Mouse (Mus musculus) heart, postnatal 25 days (tissue): ENCODE measurements around the gene Add2. TPM values are rescaled to one million over a fixed set of nuclear protein-coding genes. Genes with fewer than 3 reads are reported as not detected.

Experiments
- DNase-seq: peaks from one replicate; pipeline ENCODE4 v3.0.0; 2022; ENCODE audit warnings: low spot score
- intact Hi-C: fragments of 180-260 bp; cut with DNase I; formaldehyde crosslinking; loops from one replicate; pipeline ENCODE4 v1.15.1; 2025
- total RNA-seq, 2 experiments: library from RNA; stranded (reverse); gene quantifications; 2 replicates each; pipeline ENCODE4 v1.2.3; 2021

Gene Add2
- total RNA-seq, 2 experiments from 2014 or later = 0.29 to 0.31 TPM

- intact Hi-C loops = no loop called here
Observed at GRCm38 (mm10) chr6:86074538-86075204, 46.2 kb downstream of the Add2 start.

GRCm38 (mm10) chr6:86076525-86076924 is 48.0 kb downstream of the Add2 start:
- no peak for DNase-seq
- intact Hi-C loops = no loop called here

More at GRCm38 (mm10) chr6:86074538-86075204, 46.2 kb downstream of the Add2 start:
- no peak for DNase-seq

DNA sequence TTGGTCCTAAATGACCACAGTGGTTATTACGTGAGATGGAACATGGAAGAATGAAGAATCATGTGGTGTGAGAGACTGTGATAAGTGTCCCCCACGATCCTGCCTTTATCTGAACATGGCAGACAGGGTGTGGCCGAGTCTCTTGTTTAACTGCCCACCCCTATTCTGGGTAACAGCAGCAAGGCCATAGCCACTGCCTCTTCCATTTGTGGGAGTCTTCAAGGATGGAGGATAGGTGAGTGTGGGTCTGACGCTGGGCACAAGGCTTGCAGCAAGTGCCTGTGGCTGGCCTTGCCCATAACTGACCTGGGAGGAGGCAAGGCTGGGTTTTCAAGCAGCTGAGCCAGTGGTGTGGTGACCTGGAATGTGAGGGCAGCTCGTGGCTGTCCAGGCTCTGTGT is 49.4 kb downstream of the Add2 start:
- DNase-seq = no peak
- intact Hi-C loops = no loop called here

- DNase-seq = no peak
- intact Hi-C loops = no loop called here
Observed at GRCm38 (mm10) chr6:86078361-86079010, 50.0 kb downstream of the Add2 start.

DNA sequence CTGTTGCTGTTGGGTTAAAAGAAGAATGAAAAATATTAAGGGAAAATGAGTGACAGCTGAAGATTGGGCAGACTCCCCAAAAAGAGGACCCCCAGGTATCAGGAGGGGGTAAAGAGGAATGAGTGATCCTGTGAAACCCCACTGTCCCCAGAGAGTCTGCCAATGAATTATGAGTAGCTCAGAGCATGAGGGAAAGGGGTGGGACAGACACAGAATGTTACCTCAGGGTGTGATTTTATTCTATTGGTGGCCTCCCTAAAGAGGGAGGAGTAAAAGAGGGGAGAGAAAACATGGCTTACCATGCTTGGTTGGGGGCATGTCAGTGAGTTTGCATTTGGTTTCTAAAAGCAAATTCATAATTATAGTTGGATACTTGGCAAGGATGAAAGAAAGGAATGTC is 50.8 kb downstream of the Add2 start:
- intact Hi-C loops = no loop called here
- no peak for DNase-seq

DNA sequence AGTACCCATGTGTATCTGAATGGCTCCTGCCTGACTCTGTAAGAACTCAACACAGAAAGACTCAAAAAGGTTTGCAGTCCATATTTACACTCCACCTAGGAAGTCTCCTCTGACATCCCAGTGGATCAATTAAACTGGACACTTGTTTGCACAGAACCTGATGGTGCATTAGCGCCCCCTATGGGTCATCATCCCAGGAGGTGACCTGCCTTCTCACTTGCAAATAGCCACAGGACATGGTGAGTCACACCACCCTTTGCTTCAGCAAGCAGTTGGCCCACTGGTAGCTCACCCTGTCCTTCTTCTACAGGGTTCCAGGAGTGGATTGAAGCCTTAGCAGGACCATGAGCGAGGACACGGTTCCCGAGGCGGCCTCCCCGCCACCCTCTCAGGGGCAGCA is 57.0 kb downstream of the Add2 start:
- intact Hi-C loops = loop anchor here (5.0 kb wide), 1 partner anchor 63 kb away; no protein-coding TSS in a partner anchor
- DNase-seq = peak; percentile 11

DNA sequence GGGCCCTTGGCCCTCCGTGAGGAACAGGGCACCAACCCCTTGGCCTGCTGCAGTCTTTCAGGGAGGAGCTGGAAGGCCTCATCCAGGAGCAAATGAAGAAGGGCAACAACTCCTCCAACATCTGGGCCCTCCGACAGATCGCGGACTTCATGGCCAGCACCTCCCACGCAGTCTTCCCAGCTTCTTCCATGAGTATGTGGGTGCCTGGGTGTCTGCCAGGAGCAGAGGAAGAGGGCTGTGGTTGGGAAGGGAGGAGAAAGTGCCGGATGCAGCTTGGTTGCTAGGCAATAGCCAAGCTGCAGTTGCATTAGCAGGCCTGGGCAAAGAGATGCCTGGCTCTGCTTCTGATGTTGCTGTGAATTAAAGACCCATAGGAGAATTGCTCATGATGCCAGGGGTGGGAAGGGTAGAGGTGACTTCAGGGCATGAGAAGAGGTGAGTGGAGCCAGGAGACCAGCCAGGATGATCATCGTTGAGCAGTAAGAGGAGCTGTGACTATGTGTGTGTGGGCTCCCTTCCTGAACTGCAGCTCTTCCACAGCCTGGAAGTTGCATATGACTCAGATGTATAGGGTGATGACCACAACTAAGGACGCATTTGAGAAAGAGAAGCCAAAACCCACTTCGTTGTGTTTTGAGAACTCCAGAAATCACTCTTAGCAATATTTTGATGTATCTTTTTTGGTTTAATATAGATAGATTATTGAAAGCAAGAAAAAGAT is 58.5 kb downstream of the Add2 start:
- intact Hi-C loops = loop anchor here (5.0 kb wide), 1 partner anchor 65 kb away; no protein-coding TSS in a partner anchor
- peak; percentile 24 for DNase-seq

DNA sequence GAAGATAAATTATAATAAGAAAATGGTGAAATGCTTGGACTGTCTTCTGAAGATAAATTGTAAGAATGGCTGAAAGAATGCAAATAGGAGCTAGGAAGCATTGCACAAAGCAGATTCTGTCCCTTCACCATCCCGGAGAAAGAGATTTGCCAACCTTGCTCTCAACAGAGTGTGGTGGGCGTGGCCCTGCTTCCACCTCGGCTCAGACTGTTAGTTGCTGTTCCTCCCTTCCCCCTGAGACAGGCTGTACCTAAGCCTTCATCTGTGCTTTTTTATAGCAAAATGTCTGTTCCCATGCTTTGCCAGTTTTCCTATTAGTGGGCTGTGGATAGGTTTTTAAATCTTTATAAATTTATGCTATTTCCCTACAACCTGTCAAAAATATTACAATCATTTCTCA is 59.3 kb downstream of the Add2 start:
- intact Hi-C loops = loop anchor here (5.0 kb wide), 1 partner anchor 66 kb away; no protein-coding TSS in a partner anchor
- DNase-seq = no peak

GRCm38 (mm10) chr6:86094202-86094838 is 65.8 kb downstream of the Add2 start:
- intact Hi-C loops = no loop called here
- no peak for DNase-seq

DNA sequence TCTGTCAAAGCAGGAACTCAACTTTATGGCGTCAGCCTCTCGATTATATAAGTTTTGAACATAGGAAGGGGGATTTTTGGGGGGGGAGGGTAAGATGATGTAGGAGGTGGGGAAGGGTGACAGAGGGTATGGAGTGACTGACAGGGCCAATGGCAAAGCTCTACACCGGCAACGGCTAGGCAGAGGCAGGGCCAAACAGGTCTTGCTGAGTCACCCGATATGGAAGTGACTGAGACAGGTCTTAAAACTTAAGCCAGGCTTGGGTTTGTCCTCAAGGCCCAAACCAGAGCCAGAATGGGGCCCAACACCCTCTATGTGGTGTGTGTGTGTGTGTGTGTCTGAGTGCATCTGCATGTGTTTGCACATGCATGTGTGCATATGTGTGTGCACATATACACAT is 67.0 kb downstream of the Add2 start:
- no peak for DNase-seq
- intact Hi-C loops = no loop called here

- intact Hi-C loops = no loop called here
- DNase-seq = no peak
Observed at GRCm38 (mm10) chr6:86096733-86097132, 68.3 kb downstream of the Add2 start.

DNA sequence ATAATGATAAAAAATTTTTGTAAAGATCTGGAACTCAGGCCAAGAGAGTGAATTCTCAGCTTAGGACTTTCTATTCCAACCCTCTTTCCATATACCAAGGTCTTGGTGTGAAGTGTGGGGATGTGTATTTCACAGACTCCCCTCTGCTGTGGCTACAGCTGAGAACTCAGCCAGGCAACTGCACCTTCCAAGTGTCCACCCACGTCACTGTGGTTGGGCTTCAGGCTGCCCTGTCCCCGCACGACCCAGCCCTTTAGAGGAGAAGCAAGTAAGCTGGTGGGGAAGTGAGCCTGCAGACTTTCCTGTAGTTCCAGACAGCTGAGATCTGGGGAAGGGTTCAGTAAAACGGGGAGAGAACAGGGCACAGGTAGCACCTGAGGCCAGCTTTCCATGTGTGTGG is 68.7 kb downstream of the Add2 start:
- DNase-seq = no peak
- intact Hi-C loops = no loop called here

DNA sequence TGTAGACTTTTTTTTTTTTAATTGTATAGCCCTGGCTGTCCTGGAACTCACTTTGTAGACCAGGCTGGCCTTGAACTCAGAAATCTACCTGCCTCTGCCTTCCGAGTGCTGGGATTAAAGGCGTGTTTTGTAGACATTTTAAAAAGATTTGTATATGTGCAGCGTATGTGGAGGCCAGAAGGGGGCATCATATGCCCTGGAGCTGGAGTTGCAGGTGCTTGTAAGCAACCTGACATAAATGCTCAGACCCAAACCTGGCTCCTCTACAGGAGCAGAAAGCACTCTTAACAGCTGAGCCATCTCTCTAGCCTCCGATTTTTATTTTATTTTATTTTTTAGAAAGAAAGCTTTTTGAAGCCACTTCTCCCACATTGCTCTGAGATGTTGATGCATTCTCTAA is 70.5 kb downstream of the Add2 start:
- no peak for DNase-seq
- intact Hi-C loops = no loop called here

GRCm38 (mm10) chr6:86101451-86101850 is 73.0 kb downstream of the Add2 start:
- intact Hi-C loops = no loop called here
- DNase-seq = no peak

DNA sequence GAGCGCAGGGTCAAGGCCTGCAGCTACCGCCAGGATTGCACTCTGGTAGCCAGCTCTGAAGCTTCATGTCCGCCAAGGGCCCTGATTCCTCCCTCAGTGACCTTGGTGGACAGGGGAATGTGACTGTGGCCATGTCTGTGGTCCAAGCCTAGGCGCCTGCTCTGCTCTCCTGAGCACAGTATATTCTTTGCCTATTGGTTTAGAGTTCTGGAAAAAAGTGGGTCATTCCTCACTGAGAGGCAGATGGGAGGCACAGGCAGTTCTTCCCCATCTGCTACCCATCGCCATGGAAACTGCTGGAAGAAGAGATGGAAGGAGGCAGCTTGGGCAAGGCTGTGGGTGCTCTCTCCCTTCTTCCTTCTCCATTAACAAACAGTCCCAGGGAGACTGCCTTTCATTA is 74.4 kb downstream of the Add2 start:
- intact Hi-C loops = no loop called here
- no peak for DNase-seq

- no peak for DNase-seq
- intact Hi-C loops = no loop called here
Observed at GRCm38 (mm10) chr6:86103614-86104013, 75.1 kb downstream of the Add2 start.

GRCm38 (mm10) chr6:86104719-86105118 is 76.2 kb downstream of the Add2 start:
- intact Hi-C loops = no loop called here
- no peak for DNase-seq

DNA sequence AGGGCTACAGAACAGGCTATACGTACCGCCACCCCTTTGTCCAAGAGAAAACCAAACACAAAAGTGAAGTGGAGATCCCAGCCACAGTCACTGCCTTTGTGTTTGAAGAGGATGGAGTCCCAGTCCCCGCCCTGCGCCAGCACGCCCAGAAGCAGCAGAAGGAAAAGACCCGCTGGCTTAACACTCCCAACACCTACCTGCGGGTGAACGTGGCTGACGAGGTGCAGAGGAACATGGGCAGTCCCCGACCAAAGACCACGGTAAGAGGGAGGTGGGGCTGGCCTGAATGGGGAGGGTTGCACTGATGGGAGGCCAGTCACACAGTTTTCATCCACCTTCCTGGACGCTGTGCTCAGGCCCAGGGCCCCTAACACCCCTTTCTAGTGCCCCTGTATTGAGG is 77.6 kb downstream of the Add2 start:
- intact Hi-C loops = no loop called here
- no peak for DNase-seq

GRCm38 (mm10) chr6:86107101-86107500 is 78.6 kb downstream of the Add2 start:
- DNase-seq = no peak
- intact Hi-C loops = no loop called here

- intact Hi-C loops = no loop called here
- DNase-seq = no peak
Observed at GRCm38 (mm10) chr6:86115843-86116242, 87.4 kb downstream of the Add2 start.

- DNase-seq = no peak
- intact Hi-C loops = no loop called here
Observed at GRCm38 (mm10) chr6:86123057-86123456, 94.6 kb downstream of the Add2 start.
